Mouse (Mus musculus) liver, embryonic 13.5 days (tissue): ENCODE data around the gene Zfand3. TPM values are rescaled to one million over a fixed set of nuclear protein-coding genes. Genes with fewer than 3 reads are reported as not detected.

Experiments used
- ATAC-seq: fragments of 200-750 bp; cut with Nextera tagmentation; 2 replicates; pipeline ENCODE4 v1.8.0; 2017; ENCODE audit warnings: low read depth, mild to moderate bottlenecking, moderate number of reproducible peaks, moderate library complexity
- DNase-seq: peaks from one replicate; pipeline ENCODE4 v3.0.0; 2022
- H3K27ac ChIP-seq: fragments of 300-500 bp; sonication (generic); 2 replicates; pipeline ENCODE4 v1.5.1; 2015; ENCODE audit warnings: moderate library complexity, mild to moderate bottlenecking, inconsistent platforms
- H3K27me3 ChIP-seq: fragments of 300-500 bp; sonication (generic); 2 replicates; pipeline ENCODE4 v1.6.1; 2015; ENCODE audit warnings: mild to moderate bottlenecking, inconsistent platforms
- H3K36me3 ChIP-seq: fragments of 300-500 bp; sonication (generic); 2 replicates; pipeline ENCODE4 v1.6.1; 2015; ENCODE audit warnings: mild to moderate bottlenecking, inconsistent platforms
- H3K4me1 ChIP-seq: fragments of 300-500 bp; sonication (generic); replicated peaks from 2 replicates; pipeline ENCODE4 v1.6.1; 2015; ENCODE audit warnings: inconsistent platforms
- H3K4me2 ChIP-seq: fragments of 300-500 bp; sonication (generic); 2 replicates; pipeline ENCODE4 v1.6.1; 2015; ENCODE audit warnings: inconsistent platforms, mild to moderate bottlenecking, moderate library complexity
- H3K4me3 ChIP-seq: fragments of 300-500 bp; sonication (generic); replicated peaks from 2 replicates; pipeline ENCODE4 v1.5.1; 2015; ENCODE audit warnings: mild to moderate bottlenecking, inconsistent platforms
- H3K9ac ChIP-seq: fragments of 300-500 bp; sonication (generic); 2 replicates; pipeline ENCODE4 v1.6.1; 2015; ENCODE audit warnings: mild to moderate bottlenecking, inconsistent platforms
- H3K9me3 ChIP-seq: fragments of 300-500 bp; sonication (generic); replicated peaks from 2 replicates; pipeline ENCODE4 v1.6.1; 2016; ENCODE audit warnings: inconsistent platforms
- WGBS: fragments of 180-500 bp; shearing (Covaris S2); methylation state at CpG from one replicate; pipeline ENCODE4 v1.1.7; 2015; ENCODE audit not compliant: insufficient replicate concordance; 5-methylcytosine and 5-hydroxymethylcytosine counted together
- polyA plus RNA-seq: library from polyadenylated mRNA; unstranded; fragments of >200 nt; fragmentation: Nextera tagmentation; extraction: Ambion mirVana; gene quantifications from 2 replicates; pipeline ENCODE4 v1.2.1, GENCODE M21; 2015

Zfand3 gene
- polyA plus RNA-seq, 1 experiment from 2014 or later, result 13.7 TPM

DNA sequence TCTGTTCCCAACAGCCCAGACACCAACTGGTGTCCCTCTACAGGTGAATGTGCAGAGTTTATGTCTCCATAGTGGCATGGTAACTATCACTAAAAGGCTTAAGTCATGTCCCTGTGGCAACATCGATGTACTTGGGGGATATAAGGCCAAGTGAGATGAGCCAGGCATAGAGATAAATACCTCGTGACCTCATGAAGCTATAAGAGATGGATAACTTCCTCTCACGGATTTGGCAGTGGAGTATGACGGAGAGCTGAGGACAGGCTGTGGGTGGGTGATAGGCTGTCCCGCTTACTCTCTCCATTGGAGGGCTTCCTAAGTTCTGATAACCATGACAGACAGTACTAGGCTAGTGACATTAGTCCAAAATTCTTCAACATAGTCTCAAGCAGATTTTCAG lies 208.8 kb downstream of the Zfand3 start:
- WGBS, result 51% methylated on average over 5 of the region's 5 CpGs
- peaks cover 20% of the 10 kb centered on the region for H3K36me3 ChIP-seq

GRCm38 (mm10) chr17:30214393-30214792 lies 209.9 kb downstream of the Zfand3 start:
- H3K27ac ChIP-seq, result no peak overlapping the region
- H3K9me3 ChIP-seq, result no peaks in the 10 kb centered on the region
- DNase-seq, result no peak
- H3K27me3 ChIP-seq, result no peaks in the 10 kb centered on the region
- H3K36me3 ChIP-seq, result peaks cover 10% of the 10 kb centered on the region; the same call in 1 of the 2 replicates
- H3K4me3 ChIP-seq, result no peak overlapping the region
- H3K4me1 ChIP-seq, result peaks cover 12% of the 10 kb centered on the region
- H3K4me2 ChIP-seq, result no peak overlapping the region
- ATAC-seq, result no peak
- no peak overlapping the region for H3K9ac ChIP-seq
- WGBS, result 17% methylated on average over 6 of the region's 6 CpGs

More for the DNA sequence above, 208.8 kb downstream of the Zfand3 start:
- ATAC-seq (no peak), DNase-seq (no peak)
- H3K4me2 ChIP-seq, result no peak overlapping the region
- peaks cover 12% of the 10 kb centered on the region for H3K4me1 ChIP-seq
- H3K9ac ChIP-seq, result no peak overlapping the region
- H3K27ac ChIP-seq, result no peak overlapping the region
- H3K4me3 ChIP-seq, result no peak overlapping the region
- H3K27me3 ChIP-seq, result no peaks in the 10 kb centered on the region
- no peaks in the 10 kb centered on the region for H3K9me3 ChIP-seq

DNA sequence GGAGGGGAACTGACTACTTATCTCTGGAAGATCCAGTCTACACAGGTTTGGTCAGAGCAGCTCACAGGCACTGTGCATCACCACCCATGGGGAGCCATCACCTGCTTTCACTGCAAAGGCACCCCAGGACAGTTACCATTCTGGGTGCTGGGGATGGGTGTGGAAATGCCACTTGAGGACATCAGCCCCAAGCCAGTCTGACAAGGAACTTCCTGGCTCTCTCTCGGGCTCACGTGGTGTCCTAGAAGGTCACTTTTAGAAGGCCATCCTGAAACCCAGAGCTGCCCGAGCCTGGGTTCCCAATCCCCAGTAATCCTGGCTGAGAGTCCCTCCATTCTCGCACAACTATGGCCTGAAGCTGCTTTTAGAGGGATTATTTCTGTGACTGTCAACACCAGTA lies 211.2 kb downstream of the Zfand3 start:
- 50% methylated on average over 4 of the region's 4 CpGs for WGBS
- DNase-seq (no peak), ATAC-seq (no peak)
- peaks cover 12% of the 10 kb centered on the region for H3K4me1 ChIP-seq
- H3K9me3 ChIP-seq, result no peaks in the 10 kb centered on the region
- H3K4me3 ChIP-seq, result no peak overlapping the region
- no peak overlapping the region for H3K9ac ChIP-seq
- H3K27me3 ChIP-seq, result no peaks in the 10 kb centered on the region
- no peaks in the 10 kb centered on the region; the same call in 1 of the 2 replicates for H3K36me3 ChIP-seq
- H3K27ac ChIP-seq, result no peak overlapping the region
- no peak overlapping the region for H3K4me2 ChIP-seq

- 77% methylated on average over 14 of the region's 14 CpGs for WGBS
- H3K27ac ChIP-seq, result no peak overlapping the region
- DNase-seq (no peak), ATAC-seq (no peak)
- H3K9me3 ChIP-seq, result no peaks in the 10 kb centered on the region
- H3K4me1 ChIP-seq, result no peaks in the 10 kb centered on the region
- no peak overlapping the region for H3K4me2 ChIP-seq
- no peak overlapping the region for H3K9ac ChIP-seq
- H3K36me3 ChIP-seq, result no peaks in the 10 kb centered on the region
- H3K27me3 ChIP-seq, result no peaks in the 10 kb centered on the region
- no peak overlapping the region for H3K4me3 ChIP-seq
Measured at GRCm38 (mm10) chr17:30221677-30222076, 217.1 kb downstream of the Zfand3 start.

DNA sequence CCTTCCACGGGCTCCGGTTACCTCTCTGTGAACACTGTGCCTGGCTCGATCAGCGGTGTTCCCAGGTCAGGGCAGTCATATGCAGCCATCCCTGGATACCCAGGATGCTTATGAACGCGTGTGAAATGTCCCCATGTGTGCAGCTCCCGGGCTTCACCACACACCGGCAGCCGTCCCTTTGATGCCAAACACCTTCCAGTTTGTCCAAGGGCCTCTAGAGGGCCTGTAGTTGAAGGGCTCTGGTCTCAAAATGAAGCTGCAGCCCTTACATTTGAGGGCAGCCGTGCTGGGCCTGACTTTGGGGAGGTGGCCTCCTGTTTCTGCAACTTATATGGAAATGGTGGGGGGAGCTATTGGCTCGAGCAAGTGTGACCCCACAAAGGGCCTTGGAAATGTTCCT lies 217.8 kb downstream of the Zfand3 start:
- no peaks in the 10 kb centered on the region for H3K4me1 ChIP-seq

DNA sequence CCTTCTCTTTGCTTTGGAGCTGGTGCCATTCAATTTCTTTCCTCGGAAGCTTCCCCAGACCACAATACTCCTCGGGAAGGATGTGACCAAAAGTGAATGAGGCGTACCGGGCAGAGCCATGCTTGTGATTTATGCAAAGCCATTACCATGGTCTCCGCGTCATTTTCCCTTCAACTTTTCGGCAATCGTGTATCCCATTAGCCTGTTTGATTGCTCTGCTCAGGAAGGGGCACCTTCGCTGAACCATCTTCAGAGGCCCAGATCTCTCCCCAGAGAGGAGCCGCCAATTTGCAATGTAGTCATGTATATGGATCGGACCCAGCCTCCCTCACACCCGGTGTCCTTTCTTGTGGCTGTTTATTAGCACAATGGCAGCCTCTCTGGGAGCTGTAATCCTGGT lies 218.3 kb downstream of the Zfand3 start:
- ATAC-seq (no peak), DNase-seq (no peak)
- no peak overlapping the region for H3K4me3 ChIP-seq
- no peak overlapping the region for H3K27ac ChIP-seq
- no peaks in the 10 kb centered on the region for H3K36me3 ChIP-seq
- H3K4me2 ChIP-seq, result no peak overlapping the region
- H3K27me3 ChIP-seq, result no peaks in the 10 kb centered on the region
- H3K9me3 ChIP-seq, result no peaks in the 10 kb centered on the region
- H3K4me1 ChIP-seq, result no peaks in the 10 kb centered on the region
- no peak overlapping the region for H3K9ac ChIP-seq
- WGBS, result 81% methylated on average over 12 of the region's 12 CpGs

More for the DNA sequence above, 217.8 kb downstream of the Zfand3 start:
- no peak overlapping the region for H3K27ac ChIP-seq
- no peak overlapping the region for H3K4me3 ChIP-seq
- ATAC-seq, result no peak
- H3K4me2 ChIP-seq, result no peak overlapping the region
- H3K9me3 ChIP-seq, result no peaks in the 10 kb centered on the region
- no peaks in the 10 kb centered on the region for H3K36me3 ChIP-seq
- H3K27me3 ChIP-seq, result no peaks in the 10 kb centered on the region
- WGBS, result 74% methylated on average over 11 of the region's 11 CpGs
- DNase-seq, result no peak
- no peak overlapping the region for H3K9ac ChIP-seq

DNA sequence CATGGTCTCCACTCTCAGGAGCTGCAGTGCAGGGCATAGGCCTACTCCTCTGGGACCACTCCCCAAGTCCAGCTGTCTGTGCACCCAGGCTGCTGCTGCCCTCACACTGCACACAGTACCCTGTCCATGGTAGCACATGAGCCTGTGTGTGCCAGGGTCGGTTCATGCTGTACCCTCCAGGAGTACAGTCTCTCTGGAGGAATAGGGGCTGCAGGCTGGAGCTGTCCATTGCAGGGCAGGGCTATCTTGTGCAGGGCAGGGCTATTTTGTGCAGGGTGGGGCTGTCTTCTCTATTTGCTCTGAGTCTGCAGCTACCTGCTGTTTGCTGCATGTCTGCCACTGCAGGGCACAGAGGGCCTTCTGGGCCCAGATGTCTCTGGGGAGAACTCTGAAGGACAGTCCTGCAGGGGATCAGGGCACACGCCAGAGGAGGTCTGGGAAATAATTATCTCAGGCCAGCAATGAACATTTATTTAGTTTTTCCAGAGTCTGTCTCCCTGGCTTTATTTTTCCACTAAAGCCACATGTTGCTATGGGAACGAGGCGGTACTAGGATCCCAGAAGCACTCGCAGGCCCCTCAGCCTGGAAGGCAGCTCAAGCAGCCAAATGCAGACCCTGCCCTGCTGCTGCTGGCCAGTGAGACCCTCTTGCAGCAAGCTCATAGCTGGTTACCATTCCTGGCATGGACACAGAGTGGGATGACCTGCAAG lies 220.7 kb downstream of the Zfand3 start:
- no peak for ATAC-seq
- Histone ChIP-seq H3K4me3 (no peak overlapping the region), H3K4me1 (0 out of 2 replicates have a peak, but pooled peaks cover 3% of the 10 kb centered on the region), H3K4me2 (no peak overlapping the region), H3K36me3 (no peaks in the 10 kb centered on the region), H3K9ac (no peak overlapping the region), H3K27me3 (no peaks in the 10 kb centered on the region), H3K9me3 (no peaks in the 10 kb centered on the region), H3K27ac (no peak overlapping the region)
- 59% methylated on average over 5 of the region's 5 CpGs for WGBS
- DNase-seq, result no peak

DNA sequence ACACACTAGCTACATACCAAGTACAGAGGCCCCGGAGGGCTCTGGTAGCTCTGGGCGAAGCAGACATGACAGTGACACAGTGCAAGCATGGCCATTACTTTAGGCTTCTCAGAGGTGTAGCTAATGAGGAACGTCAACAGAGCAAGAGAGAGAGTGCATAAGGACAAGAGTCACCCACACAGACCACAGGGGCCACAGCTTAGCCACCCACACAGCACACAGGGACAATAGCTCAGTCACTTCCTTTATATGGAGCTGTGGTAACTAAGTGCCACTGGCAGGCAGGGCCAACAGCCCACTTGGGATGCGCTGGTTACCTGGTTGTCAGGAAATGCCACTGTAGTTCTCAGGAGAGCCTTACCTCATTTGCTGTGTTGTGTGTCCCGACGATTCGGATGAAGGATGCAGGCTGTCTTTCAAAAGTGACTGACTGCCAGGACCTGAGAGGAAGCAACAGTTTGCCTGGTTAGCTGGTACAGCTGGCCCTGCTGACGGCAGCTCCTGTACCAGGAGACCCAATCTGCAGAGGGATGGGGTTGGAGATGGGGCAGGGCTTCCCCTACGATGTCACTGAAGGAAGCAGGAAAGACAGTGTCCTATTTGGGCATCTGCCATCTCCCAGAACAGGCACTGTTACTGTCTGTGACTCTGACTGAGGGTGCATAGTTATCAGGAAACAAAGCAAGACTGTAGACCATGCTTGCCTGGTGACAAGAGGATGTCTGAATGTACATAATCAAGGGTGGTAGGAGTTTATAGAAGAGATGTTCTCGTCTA lies 224.1 kb downstream of the Zfand3 start:
- Histone ChIP-seq H3K4me2 (no peak overlapping the region), H3K36me3 (no peaks in the 10 kb centered on the region), H3K4me1 (0 out of 2 replicates have a peak, but pooled peaks cover 3% of the 10 kb centered on the region), H3K27ac (no peak overlapping the region), H3K4me3 (no peak overlapping the region), H3K9ac (no peak overlapping the region), H3K27me3 (no peaks in the 10 kb centered on the region), H3K9me3 (no peaks in the 10 kb centered on the region)
- 69% methylated on average over 10 of the region's 10 CpGs for WGBS
- DNase-seq, result no peak
- no peak for ATAC-seq

DNA sequence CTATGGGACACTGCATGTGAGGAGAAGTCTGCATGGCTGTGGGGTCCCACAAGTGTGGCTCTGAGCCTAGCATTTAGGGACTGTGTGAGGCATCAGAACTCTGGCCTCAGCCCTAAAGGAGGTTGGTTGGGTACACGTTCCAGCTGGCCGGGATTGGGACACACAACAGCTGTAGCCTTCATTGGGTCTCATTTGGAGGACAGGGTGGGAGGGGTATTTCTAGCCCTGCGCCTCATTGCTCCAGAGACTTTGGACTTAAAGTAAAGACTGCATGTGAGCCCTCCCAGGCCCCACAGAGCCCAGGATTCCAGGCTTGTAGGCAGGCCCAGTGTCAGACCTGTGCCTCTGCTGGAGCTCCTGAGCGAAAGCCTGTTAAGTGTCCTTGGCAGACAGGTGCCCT lies 225.9 kb downstream of the Zfand3 start:
- Histone ChIP-seq H3K9ac (no peak overlapping the region), H3K27ac (no peak overlapping the region), H3K4me2 (no peak overlapping the region), H3K4me1 (0 out of 2 replicates have a peak, but pooled peaks cover 3% of the 10 kb centered on the region), H3K4me3 (no peak overlapping the region), H3K9me3 (no peaks in the 10 kb centered on the region), H3K36me3 (no peaks in the 10 kb centered on the region), H3K27me3 (no peaks in the 10 kb centered on the region)
- WGBS, result 76% methylated on average over 4 of the region's 4 CpGs
- DNase-seq, result no peak
- ATAC-seq, result no peak

- ATAC-seq, result no peak
- H3K4me1 ChIP-seq, result 0 out of 2 replicates have a peak, but pooled peaks cover 3% of the 10 kb centered on the region
- H3K4me2 ChIP-seq, result no peak overlapping the region
- DNase-seq, result no peak
- no peaks in the 10 kb centered on the region for H3K36me3 ChIP-seq
- H3K9ac ChIP-seq, result no peak overlapping the region
- no peak overlapping the region for H3K4me3 ChIP-seq
- H3K27ac ChIP-seq, result no peak overlapping the region
- H3K9me3 ChIP-seq, result no peaks in the 10 kb centered on the region
- no peaks in the 10 kb centered on the region for H3K27me3 ChIP-seq
- 66% methylated on average over 1 of the region's 1 CpGs for WGBS
Measured at GRCm38 (mm10) chr17:30231483-30231882, 226.9 kb downstream of the Zfand3 start.

- Histone ChIP-seq H3K27ac (no peak overlapping the region), H3K27me3 (no peaks in the 10 kb centered on the region), H3K4me2 (no peak overlapping the region), H3K9me3 (no peaks in the 10 kb centered on the region), H3K9ac (no peak overlapping the region), H3K36me3 (no peaks in the 10 kb centered on the region), H3K4me1 (0 out of 2 replicates have a peak, but pooled peaks cover 3% of the 10 kb centered on the region), H3K4me3 (no peak overlapping the region)
- no peak for ATAC-seq
- 55% methylated on average over 4 of the region's 4 CpGs for WGBS
- DNase-seq, result no peak
Measured at GRCm38 (mm10) chr17:30232698-30233097, 228.2 kb downstream of the Zfand3 start.
